Mouse (Mus musculus): ENCODE measurements around the gene Fbxo27.

GRCm38 (mm10) chr7:28715598-28715997, 22.9 kb downstream of the Fbxo27 start:
- TF ChIP-seq HCFC1 (IDR thresholded peaks at IDR 0.05; ENCODE audit: borderline replicate concordance, insufficient read depth, low read length) (no peak), ZNF384 (IDR thresholded peaks at IDR 0.05; ENCODE audit: low read depth, low read length) (no peak), ZC3H11A (IDR thresholded peaks at IDR 0.05; ENCODE audit: borderline replicate concordance, low read depth, low read length) (no peak), MAFK (IDR thresholded peaks at IDR 0.05; ENCODE audit: insufficient read depth, low read depth, low read length) (no peak), CHD2 (IDR thresholded peaks at IDR 0.05; ENCODE audit: low read depth, low read length) (no peak)

All from ES-E14 (cell line).